Mouse (Mus musculus) lung, embryonic 16.5 days (tissue): ENCODE measurements around the gene Cd5l. TPM values are rescaled to one million over a fixed set of nuclear protein-coding genes. Genes with fewer than 3 reads are reported as not detected.
"Not testable (repeated sequence)": the region's sequence is repeated elsewhere in the genome, so short reads cannot be mapped to it uniquely, and the experiment has no call there.

ENCODE experiments used
- ATAC-seq: fragments of 200-750 bp; cut with Nextera tagmentation; 2 replicates; pipeline ENCODE4 v1.8.0; 2017; ENCODE audit warnings: low read depth, mild to moderate bottlenecking, moderate library complexity
- H3K27ac ChIP-seq: fragments of 300-500 bp; sonication (generic); 2 replicates; pipeline ENCODE4 v1.5.1; 2014; ENCODE audit warnings: mild to moderate bottlenecking, control low read depth, low read length
- H3K27me3 ChIP-seq: fragments of 300-500 bp; sonication (generic); 2 replicates; pipeline ENCODE4 v1.6.1; 2014; ENCODE audit warnings: low read depth, low read length, mixed read lengths; ENCODE audit not compliant: control insufficient read depth, insufficient read depth
- H3K36me3 ChIP-seq: fragments of 300-500 bp; sonication (generic); 2 replicates; pipeline ENCODE4 v1.6.1; 2014; ENCODE audit warnings: low read length; ENCODE audit not compliant: control insufficient read depth, insufficient read depth
- H3K4me1 ChIP-seq: fragments of 300-500 bp; sonication (generic); replicated peaks from 2 replicates; pipeline ENCODE4 v1.6.1; 2014; ENCODE audit warnings: low read length, mixed read lengths; ENCODE audit not compliant: control insufficient read depth, insufficient read depth
- H3K4me2 ChIP-seq: fragments of 300-500 bp; sonication (generic); 2 replicates; pipeline ENCODE4 v1.6.1; 2014; ENCODE audit warnings: low read depth, low read length, control low read depth
- H3K4me3 ChIP-seq: fragments of 300-500 bp; sonication (generic); 2 replicates; pipeline ENCODE4 v1.5.1; 2014; ENCODE audit warnings: mild to moderate bottlenecking, low read length, control low read depth
- H3K9ac ChIP-seq: fragments of 300-500 bp; sonication (generic); 2 replicates; pipeline ENCODE4 v1.6.1; 2014; ENCODE audit warnings: low read length, control low read depth
- H3K9me3 ChIP-seq: fragments of 300-500 bp; sonication (generic); 2 replicates; pipeline ENCODE4 v1.6.1; 2016; ENCODE audit warnings: low read length; ENCODE audit not compliant: control insufficient read depth
- WGBS: fragments of 180-500 bp; shearing (Covaris S2); extraction: QIAGEN DNeasy Blood & Tissue Kit; methylation state at CpG from one replicate; pipeline ENCODE4 v1.1.7; 2014; 5-methylcytosine and 5-hydroxymethylcytosine counted together
- polyA plus RNA-seq: library from polyadenylated mRNA; unstranded; fragments of >200 nt; fragmentation: Nextera tagmentation; extraction: Ambion mirVana; gene quantifications from 2 replicates; pipeline ENCODE4 v1.2.1, GENCODE M21; 2015

Cd5l gene
- polyA plus RNA-seq = 0.45 and 1.4 TPM in 2 replicates

DNA sequence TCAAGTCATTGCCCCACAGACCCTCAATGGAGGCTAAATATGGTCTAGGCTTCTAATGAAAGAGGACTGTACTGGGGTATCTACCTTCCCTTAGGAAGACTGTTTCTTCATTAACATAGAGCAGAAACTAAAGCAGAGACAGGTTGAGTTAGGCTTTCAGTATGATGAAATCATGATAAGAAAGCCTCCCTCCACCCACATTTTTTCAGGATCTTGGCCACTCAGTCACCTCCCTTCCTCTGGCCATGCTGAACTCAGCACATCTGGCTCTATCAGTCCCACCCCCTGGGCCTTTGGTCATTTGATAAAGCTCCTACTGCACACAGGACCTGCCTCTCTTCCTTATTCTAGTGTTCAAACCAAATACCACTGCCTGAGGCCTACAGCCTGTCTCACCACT lies at the start of gene Cd5l:
Gene Cd5l (plus strand): TSS at position 301 of the 400 bp plus-strand sequence.
- Histone ChIP-seq H3K27me3 (no peaks in the 10 kb centered on the region), H3K9me3 (no peaks in the 10 kb centered on the region), H3K4me2 (no peak within 1 kb of the TSS), H3K9ac (no peak within 1 kb of the TSS), H3K4me3 (no peak within 1 kb of the TSS), H3K36me3 (no peaks in the 10 kb centered on the region), H3K4me1 (no peaks in the 10 kb centered on the region), H3K27ac (no peak within 1 kb of the TSS)
- ATAC-seq = no peak

DNA sequence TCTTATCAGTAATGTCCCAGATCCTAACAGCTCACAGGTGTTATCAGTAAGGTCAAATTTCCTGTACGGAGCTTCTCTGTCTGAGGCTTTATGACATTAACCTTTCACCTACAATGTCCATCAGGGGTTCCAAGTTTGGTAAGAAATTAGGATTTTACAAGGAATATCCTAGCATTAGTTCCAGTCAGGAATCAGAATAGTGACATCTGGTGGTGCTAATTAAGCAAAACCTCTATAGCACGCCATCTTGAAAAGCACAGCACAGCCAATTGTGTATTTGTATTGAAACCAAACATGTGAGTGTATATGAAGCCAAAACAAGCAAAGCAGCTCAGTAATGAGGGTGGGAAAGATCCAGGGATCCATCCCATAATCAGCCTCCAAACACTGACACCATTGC lies 47.8 kb upstream of the Cd5l start:
- Histone ChIP-seq H3K4me2 (no peak overlapping the region), H3K36me3 (no peaks in the 10 kb centered on the region), H3K9ac (no peak overlapping the region), H3K27me3 (no peaks in the 10 kb centered on the region), H3K4me3 (no peak overlapping the region), H3K27ac (no peak overlapping the region), H3K9me3 (no peaks in the 10 kb centered on the region), H3K4me1 (no peaks in the 10 kb centered on the region)
- no peak for ATAC-seq
- WGBS = 49% methylated on average over 2 of the region's 2 CpGs

GRCm38 (mm10) chr3:87322557-87322956 lies 35.1 kb upstream of the Cd5l start:
- ATAC-seq = no peak
- no peak overlapping the region for H3K9ac ChIP-seq
- 48% methylated on average over 4 of the region's 4 CpGs for WGBS
- H3K27ac ChIP-seq = no peak overlapping the region
- no peaks in the 10 kb centered on the region for H3K27me3 ChIP-seq
- H3K36me3 ChIP-seq = no peaks in the 10 kb centered on the region
- no peaks in the 10 kb centered on the region for H3K4me1 ChIP-seq
- no peak overlapping the region for H3K4me2 ChIP-seq
- no peak overlapping the region for H3K4me3 ChIP-seq
- H3K9me3 ChIP-seq = no peaks in the 10 kb centered on the region

GRCm38 (mm10) chr3:87323778-87324177 lies 33.9 kb upstream of the Cd5l start:
- Histone ChIP-seq H3K9me3 (no peaks in the 10 kb centered on the region), H3K4me2 (no peak overlapping the region), H3K4me1 (no peaks in the 10 kb centered on the region), H3K27ac (no peak overlapping the region), H3K36me3 (no peaks in the 10 kb centered on the region), H3K27me3 (no peaks in the 10 kb centered on the region), H3K4me3 (no peak overlapping the region), H3K9ac (no peak overlapping the region)
- WGBS = 11% methylated on average over 3 of the region's 3 CpGs
- ATAC-seq = no peak

- H3K4me1 ChIP-seq = no peaks in the 10 kb centered on the region
- WGBS = 77% methylated on average over 5 of the region's 5 CpGs
- H3K4me3 ChIP-seq = no peak overlapping the region
- no peak overlapping the region for H3K4me2 ChIP-seq
- no peaks in the 10 kb centered on the region for H3K9me3 ChIP-seq
- H3K27me3 ChIP-seq = no peaks in the 10 kb centered on the region
- no peak overlapping the region for H3K9ac ChIP-seq
- H3K36me3 ChIP-seq = no peaks in the 10 kb centered on the region
- no peak overlapping the region for H3K27ac ChIP-seq
- ATAC-seq = no peak
Measured at GRCm38 (mm10) chr3:87337899-87338298, 19.8 kb upstream of the Cd5l start.

GRCm38 (mm10) chr3:87350992-87351391 lies 6.7 kb upstream of the Cd5l start:
- H3K9me3 ChIP-seq, ATAC-seq, H3K4me2 ChIP-seq, H3K4me3 ChIP-seq, H3K4me1 ChIP-seq, H3K9ac ChIP-seq, H3K36me3 ChIP-seq, H3K27ac ChIP-seq, H3K27me3 ChIP-seq: not testable (repeated sequence)
- WGBS = 91% methylated on average over 2 of the region's 2 CpGs

GRCm38 (mm10) chr3:87359215-87359614 lies 1.5 kb downstream of the Cd5l start:
- Histone ChIP-seq H3K27me3 (no peaks in the 10 kb centered on the region), H3K4me3 (no peak overlapping the region), H3K9ac (no peak overlapping the region), H3K4me2 (no peak overlapping the region), H3K9me3 (no peaks in the 10 kb centered on the region), H3K27ac (no peak overlapping the region), H3K36me3 (no peaks in the 10 kb centered on the region), H3K4me1 (no peaks in the 10 kb centered on the region)
- ATAC-seq = no peak

GRCm38 (mm10) chr3:87360466-87360865 lies 2.8 kb downstream of the Cd5l start:
- Histone ChIP-seq H3K4me1 (no peaks in the 10 kb centered on the region), H3K9ac (no peak overlapping the region), H3K9me3 (no peaks in the 10 kb centered on the region), H3K4me2 (no peak overlapping the region), H3K4me3 (no peak overlapping the region), H3K27ac (no peak overlapping the region), H3K27me3 (no peaks in the 10 kb centered on the region), H3K36me3 (no peaks in the 10 kb centered on the region)
- no peak for ATAC-seq
- WGBS = 70% methylated on average over 6 of the region's 6 CpGs

DNA sequence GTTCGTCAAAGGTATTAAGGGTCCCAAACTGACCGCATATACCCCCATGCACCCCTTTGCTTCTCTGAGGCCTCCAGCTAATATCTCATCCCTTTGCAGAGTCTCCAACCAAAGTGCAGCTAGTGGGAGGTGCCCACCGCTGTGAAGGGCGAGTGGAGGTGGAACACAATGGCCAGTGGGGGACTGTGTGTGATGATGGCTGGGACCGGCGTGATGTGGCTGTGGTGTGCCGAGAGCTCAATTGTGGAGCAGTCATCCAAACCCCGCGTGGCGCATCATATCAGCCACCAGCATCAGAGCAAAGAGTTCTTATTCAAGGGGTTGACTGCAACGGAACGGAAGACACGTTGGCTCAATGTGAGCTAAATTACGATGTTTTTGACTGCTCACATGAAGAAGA lies 8.0 kb downstream of the Cd5l start:
- Histone ChIP-seq H3K27ac (no peak overlapping the region), H3K4me3 (no peak overlapping the region), H3K4me2 (no peak overlapping the region), H3K36me3 (no peaks in the 10 kb centered on the region), H3K4me1 (no peaks in the 10 kb centered on the region), H3K27me3 (no peaks in the 10 kb centered on the region), H3K9me3 (no peaks in the 10 kb centered on the region), H3K9ac (no peak overlapping the region)
- WGBS = 92% methylated on average over 14 of the region's 14 CpGs
- no peak for ATAC-seq

GRCm38 (mm10) chr3:87367511-87367910 lies 9.8 kb downstream of the Cd5l start:
- Histone ChIP-seq H3K9ac (no peak overlapping the region), H3K36me3 (no peaks in the 10 kb centered on the region), H3K27me3 (no peaks in the 10 kb centered on the region), H3K4me2 (no peak overlapping the region), H3K4me3 (no peak overlapping the region), H3K4me1 (no peaks in the 10 kb centered on the region), H3K9me3 (no peaks in the 10 kb centered on the region), H3K27ac (no peak overlapping the region)
- 76% methylated on average over 10 of the region's 10 CpGs for WGBS
- ATAC-seq = no peak
